Mouse (Mus musculus) testis, postnatal 14 days (tissue): ENCODE measurements around the gene Gstm3.
"Not testable (repeated sequence)": the region's sequence is repeated elsewhere in the genome, so short reads cannot be mapped to it uniquely, and the experiment has no call there.

Experiments
- DNase-seq: peaks from one replicate; pipeline ENCODE4 v3.0.0; 2021; ENCODE audit warnings: low spot score

The Gstm3 gene

DNA sequence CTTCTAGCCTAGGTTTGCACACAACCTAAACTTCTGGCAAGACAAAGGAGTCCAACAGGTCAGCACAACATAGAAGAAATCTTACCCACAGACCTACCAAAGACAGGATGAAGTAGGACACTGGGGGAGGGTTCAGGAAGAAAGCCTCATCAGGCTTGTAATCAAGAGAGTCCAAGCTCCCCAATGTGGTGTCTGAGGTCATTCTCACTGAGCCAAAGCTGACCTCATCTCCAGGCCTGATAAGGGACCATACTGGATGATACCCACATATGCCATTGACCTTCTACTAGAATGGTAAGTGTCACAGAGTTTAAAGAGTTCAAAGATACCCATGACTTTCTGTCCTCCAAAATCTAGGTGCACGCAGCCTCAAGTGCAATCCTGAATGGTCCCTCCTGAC lies 5.2 kb upstream of the Gstm3 start:
- DNase-seq, result no peak

DNA sequence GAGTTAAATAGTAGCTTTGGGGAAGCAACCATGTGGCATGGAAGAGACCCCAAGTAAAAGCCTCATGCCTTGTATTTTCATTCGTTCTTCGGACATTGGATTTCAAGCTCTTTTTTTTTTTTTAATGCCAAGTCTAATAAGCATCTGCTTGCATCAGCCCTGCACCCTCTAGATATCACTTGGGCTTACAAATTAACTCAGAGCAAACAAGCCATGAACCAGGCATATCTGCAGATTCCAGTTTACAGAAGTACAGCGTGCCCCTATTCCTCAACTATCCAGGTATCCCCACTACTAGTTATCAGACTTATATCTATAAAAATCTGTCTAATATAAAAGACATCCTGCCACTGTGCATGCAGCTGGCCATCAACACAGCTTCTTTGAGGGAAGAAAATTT lies 3.0 kb upstream of the Gstm3 start:
- no peak for DNase-seq

DNA sequence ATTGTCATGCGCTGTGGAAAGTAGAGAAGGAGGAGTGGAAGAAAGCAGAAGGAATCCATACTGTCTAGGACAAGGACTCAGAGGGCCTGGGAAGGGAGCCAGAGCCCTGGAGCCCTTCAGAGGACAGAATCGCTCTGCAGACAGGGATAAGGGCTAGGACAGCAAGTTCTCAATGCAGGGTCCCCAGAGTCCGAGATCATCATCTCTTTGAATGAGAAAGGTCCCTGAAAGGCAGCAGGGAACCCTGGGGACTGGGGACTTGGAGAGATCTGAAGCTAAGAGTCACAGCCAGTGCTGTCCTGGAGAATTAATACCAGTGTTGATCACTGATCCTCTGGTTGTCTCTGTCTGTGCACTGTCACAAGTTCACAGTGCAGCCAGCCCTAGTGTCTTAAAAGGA lies 2.0 kb upstream of the Gstm3 start:
- DNase-seq, result not testable (repeated sequence)

DNA sequence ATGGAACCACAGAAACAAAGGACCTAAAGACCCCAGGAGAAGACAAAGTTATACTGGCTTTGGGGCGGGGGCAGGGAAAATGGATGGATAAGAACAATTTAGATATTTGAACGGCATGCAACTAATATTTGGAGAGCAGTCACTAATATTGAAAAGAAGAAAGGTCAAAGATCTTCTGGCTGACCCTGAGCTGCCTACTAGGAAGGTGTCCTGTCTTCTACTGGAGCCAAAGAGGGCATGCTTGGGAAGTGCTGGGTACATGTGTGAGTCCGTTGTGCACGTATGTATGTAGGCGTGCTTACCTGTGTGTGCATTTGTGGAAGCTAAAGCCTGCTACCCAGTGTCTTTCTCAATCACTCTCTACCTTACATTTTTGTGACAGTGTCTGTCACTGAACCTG lies 2.5 kb downstream of the Gstm3 start:
- no peak for DNase-seq

DNA sequence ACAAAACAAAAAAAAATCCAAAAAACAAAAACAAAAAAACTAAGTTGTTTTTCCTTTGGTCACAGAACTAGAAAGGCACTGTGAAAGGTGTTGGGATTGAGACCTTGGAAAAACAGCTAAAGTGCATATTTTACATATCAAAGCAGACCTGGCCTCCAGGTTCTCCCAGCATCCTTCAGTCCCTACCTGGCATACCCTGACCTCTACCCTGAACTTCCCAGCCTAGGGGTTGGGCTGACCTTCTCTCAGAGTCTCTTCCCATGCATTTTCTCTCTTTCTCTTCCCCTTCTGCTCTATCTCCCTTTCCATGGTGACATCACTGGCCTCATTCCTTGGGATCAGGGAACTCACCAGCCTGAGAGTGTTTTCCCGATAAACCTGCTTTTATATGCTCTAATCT lies 3.5 kb downstream of the Gstm3 start:
- DNase-seq, result no peak

DNA sequence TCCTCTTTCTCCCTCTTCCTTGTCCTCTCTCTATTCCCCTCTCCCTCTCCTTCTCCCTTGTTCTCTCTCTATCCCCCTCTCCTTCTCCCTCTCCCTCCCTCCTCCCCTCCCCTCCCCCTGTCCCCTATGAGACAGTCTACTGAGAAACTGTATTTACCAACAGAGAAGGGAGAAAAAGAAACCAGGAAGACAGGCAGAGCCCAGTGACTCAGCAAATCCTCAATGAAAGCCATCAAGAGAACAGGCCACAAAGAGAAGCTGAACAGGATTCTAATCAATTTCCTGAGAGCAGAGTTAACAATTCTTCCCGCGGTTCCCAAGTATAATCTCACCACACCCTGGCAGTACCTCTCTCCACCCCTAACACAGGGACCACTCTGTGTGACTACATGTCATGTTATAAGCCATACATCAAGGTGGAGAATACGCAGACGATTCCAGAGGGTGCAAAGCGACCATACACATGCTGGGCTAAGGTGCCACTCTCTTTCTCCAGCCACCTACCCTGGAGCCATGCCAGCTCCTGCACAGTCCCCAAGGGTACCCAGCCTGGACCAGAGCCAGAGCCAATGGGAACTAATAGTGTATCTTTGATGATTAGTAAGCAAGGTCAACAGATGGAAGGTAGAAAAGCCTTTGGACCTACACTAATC lies 4.3 kb downstream of the Gstm3 start:
- no peak for DNase-seq

DNA sequence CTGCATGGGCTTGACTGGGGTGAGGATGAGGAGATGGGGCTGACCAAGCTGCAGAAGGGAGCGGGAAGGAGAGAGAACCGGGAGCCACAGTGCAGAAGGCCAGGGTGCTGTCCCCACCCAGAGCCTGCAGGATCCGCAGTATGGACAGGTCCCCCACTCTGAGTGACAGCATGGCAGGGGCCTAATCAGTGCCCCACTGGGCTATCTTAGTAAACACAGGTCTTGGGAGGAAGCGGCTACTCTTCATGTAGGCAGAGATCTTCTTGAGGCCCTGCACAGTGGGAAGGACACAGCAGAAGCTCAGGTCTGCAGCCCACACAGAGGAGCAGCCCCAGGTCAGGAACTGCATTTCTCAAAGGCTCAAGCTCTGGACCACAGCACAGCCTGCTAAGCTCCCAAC lies 5.1 kb downstream of the Gstm3 start:
- DNase-seq, result no peak

DNA sequence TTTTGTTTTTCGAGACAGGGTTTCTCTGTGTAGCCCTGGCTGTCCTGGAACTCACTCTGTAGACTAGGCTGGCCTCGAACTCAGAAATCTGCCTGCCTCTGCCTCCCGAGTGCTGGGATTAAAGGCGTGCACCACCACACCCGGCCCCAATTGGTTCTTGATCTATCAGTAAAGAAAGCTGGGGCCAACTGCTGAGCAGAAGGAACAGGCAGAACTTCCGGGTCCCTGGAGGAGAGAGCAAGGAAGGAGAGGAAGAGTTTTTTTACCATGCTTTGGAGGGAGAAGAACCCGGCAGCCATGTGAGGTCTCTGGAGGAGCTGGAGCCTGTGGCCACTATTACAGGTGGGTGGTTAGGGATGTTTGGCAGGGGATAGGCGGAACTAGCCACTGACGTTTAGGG lies 13.8 kb downstream of the Gstm3 start:
- not testable (repeated sequence) for DNase-seq

DNA sequence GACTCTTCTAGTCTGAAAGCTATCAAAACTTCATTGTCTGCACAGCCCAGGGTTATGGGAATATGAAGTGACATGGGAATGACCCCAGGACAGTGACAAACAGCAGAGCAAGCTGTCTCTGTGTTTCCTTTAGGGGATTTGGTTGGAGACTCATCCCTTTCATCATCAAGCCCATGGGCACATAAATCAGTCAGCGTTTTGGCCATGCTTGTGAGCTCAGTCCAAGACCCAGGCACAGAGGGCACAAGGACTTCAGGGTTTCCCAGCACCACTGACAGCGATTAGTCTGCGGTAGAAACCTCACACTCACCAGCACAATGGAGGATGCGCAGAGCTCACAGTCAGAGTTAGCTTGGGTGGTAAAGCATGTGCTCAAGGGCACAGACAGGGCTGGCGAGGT lies 15.2 kb downstream of the Gstm3 start:
- no peak for DNase-seq

DNA sequence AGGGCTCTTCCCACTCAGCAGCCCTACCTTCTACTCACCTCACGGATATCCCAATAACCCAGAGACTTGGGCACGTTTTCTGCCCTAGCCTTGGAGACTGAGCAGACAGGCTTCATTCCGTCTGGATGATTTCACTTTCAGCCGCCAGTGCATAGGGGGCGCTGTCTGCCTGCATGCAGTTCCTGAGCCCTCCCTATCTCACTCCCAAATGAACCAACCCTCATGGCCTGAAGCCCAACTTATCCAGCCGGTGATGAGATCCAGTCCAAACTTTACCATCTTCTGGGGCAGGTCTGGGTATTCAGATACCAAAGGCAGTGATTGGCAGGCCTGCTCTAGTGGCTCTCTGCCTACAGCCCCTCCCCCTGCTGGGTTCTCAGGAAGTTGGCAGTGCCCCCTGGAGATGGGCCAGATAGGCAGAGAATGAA lies 15.7 kb downstream of the Gstm3 start:
- DNase-seq, result peak; percentile 77

DNA sequence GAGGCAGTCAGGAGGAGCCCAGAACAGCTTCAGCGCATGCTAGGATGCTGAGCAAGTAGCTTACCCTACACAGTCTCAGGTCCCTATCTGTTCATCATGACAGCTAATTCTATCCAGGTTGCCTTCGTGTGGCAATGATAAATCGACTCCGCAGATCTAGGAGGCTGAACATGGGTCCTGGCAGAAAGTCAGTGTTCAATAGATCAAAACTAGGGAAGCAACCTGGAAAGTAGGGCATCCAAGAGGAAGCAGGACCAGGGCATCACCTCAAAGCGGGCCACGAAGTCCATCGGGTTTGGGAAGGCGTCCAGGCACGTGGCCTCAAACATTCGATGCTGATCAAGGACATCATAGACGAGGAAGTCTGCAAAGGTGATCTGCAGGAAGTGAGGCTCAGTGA lies 18.6 kb downstream of the Gstm3 start:
- DNase-seq, result no peak

DNA sequence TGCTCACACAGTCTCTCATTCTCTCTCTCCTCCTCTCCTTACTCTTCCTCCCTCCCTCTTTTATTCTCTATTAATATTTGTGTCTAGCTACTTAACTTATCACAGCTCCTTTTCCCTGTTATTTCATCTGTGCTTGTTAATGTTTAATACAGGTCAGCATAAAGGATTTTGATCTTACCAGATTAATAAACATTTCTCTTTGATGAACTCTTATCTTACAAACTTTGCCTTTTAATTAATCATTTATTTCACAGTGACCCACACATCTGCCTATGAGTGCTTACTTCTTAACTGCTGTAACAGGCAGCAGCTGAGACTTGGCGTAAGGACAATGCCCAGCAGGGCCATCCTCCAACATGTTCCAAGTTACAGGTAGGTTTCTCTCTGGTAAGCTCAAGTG lies 19.6 kb downstream of the Gstm3 start:
- DNase-seq, result not testable (repeated sequence)

DNA sequence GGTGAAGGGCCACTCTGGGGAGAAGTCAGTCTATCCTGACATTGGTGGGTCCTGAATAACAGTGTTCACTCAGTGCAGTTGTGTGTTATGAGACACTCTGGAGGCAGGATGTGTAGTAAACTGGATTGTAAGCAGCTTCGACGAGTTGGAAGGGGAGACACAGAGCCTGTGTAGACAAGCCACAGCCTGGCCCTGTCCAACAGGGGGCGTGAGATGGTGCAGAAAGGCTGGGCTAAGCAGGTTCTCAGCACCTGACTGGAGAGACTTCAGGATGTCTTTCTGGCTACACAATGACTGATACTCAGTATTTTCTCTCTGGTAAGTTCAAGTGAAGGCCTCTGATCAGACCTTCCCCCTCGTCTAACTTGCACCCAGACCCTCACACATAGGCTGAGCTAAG lies 23.4 kb downstream of the Gstm3 start:
- DNase-seq, result no peak

DNA sequence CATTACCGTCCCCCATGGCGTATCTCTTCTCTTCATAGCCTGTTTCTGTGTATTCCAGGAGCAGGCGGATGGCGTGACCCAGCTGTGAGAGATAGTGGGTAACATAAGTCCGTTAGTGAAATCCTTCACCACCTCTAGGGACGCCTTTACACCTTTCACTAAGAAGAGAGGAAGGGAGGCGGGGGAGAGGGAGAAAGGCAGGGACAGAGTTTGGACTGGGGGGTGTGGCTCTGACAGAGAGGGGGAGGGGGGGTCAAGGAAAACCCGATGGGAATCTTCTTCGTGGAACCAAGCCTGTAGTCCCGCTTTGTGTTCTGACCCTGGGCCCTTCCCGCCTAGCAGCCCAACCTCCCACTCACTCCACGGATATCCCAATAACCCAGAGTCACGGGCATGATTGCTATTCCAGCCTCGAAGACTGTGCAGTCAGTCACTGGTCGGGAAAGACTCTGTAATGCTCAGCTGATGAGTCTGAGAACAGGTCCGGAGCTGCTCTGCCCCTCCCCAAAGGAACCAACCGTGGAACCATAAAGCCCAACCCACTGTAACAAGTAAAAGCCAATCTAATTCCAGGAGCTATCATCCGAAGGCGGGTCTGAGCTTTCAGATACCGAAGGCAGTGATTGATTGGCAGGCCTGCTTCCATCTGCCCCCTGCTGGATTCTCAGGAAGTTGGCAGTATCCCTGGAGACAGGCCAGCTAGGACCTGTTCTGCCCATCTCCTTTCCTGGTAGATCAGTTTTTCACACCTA lies 25.7 kb downstream of the Gstm3 start, which contains the start of gene Gstm6:
Gene Gstm6, minus strand, starts transcription at position 511 of the 752 bp plus-strand sequence.
- DNase-seq, result peak; percentile 77

DNA sequence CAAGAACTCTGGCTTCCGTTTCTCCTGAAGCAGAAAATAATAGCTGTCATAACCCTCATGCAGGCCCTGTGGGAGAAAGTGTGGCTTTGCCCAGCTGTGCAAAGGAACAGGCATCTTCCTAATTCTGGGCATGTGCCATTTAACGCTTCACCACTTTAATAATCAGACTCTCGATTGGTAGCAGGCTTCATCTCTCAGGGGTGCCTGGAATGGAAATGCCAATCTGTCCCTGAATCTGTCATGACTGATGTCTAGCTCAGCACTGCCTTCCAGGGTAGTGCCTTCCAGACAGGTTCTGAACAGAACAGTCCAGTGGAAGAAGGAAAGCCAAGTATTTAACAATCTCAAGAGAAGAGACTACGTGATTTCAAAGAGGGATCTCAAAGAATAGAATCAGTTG lies 27.8 kb downstream of the Gstm3 start:
- no peak for DNase-seq

DNA sequence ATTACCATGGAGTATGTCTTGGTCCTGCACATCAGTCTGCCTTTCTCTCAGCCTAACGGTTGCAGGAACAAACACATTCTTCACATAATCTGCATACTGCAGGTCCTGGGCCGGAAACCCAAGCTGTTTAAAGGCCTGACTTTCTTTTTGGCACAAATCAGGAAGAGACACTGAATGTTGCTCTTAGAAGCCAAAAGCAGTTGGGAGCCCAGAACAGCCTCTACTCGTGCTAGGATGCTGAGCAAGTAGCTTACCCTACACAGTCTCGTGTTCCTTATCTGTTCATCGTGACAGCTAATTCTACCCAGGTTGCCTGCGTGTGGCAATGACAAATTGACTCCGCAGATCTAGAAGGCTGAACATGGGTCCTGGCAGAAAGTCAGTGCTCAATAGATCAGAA lies 28.6 kb downstream of the Gstm3 start:
- no peak for DNase-seq

DNA sequence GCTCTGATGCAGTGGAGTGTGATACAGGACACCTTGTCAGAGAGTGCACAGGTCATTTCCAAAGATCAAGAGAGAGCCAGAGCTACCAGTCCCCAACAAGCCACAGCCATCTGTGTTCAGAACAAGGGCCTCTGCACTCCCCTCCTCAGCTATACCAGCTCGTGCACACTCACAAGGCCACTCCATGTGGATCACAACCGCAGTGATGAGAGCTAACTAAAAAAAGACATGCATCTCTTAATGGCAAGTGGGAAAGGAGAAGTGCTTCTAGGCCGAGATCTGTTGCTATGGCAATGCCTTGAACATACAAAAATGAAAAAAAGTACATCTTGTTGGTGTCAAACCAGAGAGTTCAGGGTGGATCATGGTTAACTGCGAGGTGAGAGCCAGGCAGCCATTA lies 29.3 kb downstream of the Gstm3 start:
- DNase-seq, result no peak

DNA sequence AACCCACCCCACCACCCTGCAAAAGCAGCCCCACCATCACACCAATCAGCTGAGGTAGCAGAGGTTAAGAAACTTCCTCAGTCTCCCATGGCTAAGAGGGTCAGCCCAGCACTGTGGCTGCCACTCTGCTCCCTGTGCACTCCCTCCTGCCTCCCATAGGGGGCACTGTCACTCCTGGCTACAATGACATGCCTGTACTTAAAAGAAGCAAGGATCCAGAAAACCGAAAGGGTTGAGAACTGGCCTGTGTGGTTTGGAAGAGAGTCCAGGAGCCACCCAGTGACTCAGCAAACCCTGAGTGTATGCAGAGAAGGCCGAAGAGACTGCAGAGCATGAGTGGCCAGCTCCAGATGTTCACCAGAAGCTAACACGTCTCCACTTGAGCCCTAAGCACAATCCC lies 29.7 kb downstream of the Gstm3 start:
- peak; percentile 64 for DNase-seq

DNA sequence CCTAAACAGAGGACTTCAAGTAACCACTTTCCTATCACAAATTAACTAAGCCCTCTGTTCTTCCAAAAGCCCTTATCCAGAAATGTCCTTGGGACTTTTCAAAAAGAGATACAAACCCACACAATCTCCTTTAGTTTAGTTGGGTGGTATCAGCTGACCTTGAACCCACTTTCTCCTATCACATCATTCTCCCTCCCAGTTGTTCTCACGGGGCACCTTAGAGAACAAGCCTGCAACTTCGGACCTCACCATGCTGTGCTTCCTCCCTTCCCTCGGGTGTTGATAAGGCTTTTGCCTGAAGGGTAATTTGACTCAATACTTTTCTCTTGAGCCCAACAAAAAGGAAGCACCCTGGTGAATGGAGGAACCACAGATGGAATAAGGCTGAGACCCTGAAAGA lies 33.2 kb downstream of the Gstm3 start:
- peak; percentile 77 for DNase-seq

DNA sequence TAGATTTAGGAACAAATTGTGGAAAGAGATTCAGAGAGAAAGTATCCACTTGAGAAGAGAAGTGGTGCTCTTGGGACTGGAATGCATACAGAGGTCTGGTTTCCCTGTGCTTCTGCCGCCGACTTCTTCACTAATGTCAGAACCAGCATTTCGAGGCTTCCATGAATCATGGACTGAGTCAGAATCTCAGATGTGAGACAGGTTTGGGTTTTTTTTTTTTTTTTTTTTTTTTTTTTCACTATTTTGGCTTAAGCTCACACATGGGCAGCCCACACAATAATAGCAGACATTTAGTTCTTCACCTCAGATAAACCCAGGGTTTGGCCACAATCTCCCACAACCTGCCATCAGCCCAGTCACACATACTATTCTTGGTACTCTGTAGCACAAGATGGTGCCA lies 33.8 kb downstream of the Gstm3 start:
- no peak for DNase-seq

DNA sequence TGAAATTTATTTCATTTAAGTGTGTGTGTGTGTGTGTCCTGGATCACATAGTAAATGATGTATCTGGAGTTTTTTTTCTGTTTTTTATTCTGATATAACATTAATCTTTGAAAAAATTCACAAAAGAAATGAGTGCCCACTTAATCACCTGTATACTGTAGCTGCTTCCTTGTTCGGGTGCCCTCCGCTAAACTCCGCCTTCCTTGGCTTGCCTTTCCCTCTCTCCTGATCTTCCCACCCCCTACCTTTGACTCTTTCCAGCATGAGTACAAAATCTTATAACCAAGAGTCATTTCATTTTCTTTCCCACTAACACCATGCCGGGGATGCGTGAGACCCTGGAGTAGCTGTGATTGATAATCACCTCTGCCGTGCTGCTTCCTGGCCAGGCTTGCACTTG lies 37.0 kb downstream of the Gstm3 start:
- DNase-seq, result no peak

DNA sequence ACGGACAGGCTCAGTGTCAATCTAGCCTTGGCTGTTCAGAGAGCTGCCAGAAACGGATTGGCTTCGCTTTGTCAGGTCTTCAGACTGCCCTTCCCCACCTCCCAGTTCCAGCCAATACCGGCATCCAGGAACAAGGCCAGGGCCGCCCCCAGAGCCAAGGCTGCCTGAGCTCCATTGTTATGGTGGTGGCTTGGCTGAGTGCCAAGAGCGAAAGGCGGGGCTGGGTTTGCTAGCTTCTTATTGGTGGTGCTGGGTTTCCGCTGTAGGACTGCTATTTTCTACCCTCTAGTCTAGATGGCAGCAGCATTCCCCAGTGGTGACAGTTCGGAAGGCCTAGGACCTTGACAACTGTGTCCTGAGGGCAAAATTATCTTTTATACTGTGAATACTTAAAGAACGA lies 37.4 kb downstream of the Gstm3 start, which contains the start of gene Gstm7:
Gene Gstm7, minus strand, starts transcription at position 148 of the 400 bp plus-strand sequence.
- peak; percentile 94 for DNase-seq

DNA sequence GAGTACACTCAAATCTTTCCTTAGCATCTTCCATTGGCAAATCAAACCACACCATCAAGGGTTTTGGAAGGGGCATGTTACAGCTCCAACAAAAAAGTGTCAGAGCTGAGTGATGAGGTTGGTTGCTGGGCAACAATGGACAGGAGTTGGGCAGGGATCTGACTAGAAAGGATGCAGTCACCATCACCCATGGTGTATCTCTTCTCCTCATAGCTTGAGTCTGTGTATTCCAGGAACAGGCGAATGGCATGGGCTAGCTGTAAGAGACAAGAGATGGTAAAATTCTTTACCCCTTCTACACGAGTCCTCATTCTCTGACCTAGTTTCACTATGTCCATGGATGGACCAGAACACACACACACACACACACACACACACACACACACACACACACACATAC lies 37.9 kb downstream of the Gstm3 start:
- DNase-seq, result no peak

DNA sequence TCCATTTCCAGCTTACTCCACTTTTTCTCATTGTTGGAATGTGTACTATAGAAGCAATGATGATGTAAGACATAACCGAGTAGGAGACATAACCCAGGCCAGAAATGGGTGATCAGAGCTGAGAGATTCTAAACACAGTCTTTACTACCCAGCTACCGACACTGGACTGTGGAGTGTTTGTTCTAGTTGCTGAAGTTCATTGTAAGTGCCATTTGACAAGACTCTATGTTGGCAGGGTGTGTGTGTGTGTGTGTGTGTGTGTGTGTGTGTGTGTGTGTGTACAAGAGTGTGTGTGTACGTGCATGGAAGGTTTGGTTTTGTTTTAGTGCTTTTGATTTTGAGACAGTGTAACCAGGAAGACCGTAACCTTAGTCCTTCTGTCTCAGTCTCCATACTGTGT lies 39.4 kb downstream of the Gstm3 start:
- no peak for DNase-seq
